In the genomic region with DNA sequence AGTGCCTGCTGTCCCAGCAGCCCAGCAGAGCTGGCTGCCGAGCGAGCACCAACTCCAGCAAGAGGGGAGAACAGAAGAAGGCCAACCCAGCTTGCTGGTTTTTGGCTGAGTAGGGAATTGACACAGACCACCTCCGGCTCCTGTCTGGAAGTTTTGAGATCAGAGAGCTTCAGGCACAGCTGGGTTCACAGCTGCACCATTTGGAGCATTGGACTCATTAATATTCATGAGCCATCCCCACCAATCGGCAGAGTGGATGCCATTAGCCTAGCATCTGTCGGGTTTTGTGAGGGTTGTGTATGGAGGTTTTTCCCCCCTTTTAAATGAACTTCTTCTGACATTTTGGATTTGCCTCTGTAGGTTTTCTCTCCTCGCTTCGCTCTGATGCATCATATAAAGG, we compare ENCODE assay signal across 12 mouse cellular contexts. TPM values are rescaled to one million over a fixed set of nuclear protein-coding genes. Genes with fewer than 3 reads are reported as not detected.
A peak's percentile ranks its signal among the peaks of the same experiment; 100 is the strongest.
DNase-seq lines count a peak whose midpoint lies in the region; ATAC-seq and TF ChIP-seq lines count a peak whose summit lies in the region.
"Had no signal": no experiment of that assay in that cellular context is flagged by ENCODE, and none has a peak within 500 bp of the region (broad histone marks: within the 10 kb centered on the region; RNA-seq: fewer than 3 reads in every experiment).

No protein-coding gene starts in this region.

- peaks cover 70% of the 10 kb centered on the region for H3K4me1 ChIP-seq in hindbrain, embryonic 13.5 days (replicated peaks)
- peaks cover 53% of the 10 kb centered on the region for H3K4me1 ChIP-seq in neural tube, embryonic 12.5 days

- H3K36me3 ChIP-seq in hindbrain, embryonic 13.5 days: peaks cover 50% of the 10 kb centered on the region
- H3K36me3 ChIP-seq in neural tube, embryonic 12.5 days: peaks cover 42% of the 10 kb centered on the region

- H3K4me2 ChIP-seq in hindbrain, embryonic 13.5 days: peak overlapping the region; percentile 19; the same call in 1 of the 2 replicates
- peak overlapping the region; percentile 16; the same call in 1 of the 2 replicates for H3K4me2 ChIP-seq in neural tube, embryonic 12.5 days (replicated peaks)

- WGBS in hindbrain, embryonic 13.5 days: 7% methylated on average over 7 of the region's 7 CpGs
- 17% methylated on average over 7 of the region's 7 CpGs for WGBS in neural tube, embryonic 12.5 days

- peak; percentile 49; the same call in 1 of the 2 replicates for ATAC-seq in hindbrain, embryonic 13.5 days (ENCODE audit: low FRiP score)
- ATAC-seq in neural tube, embryonic 12.5 days (ENCODE audit: low FRiP score, low read depth): peak; percentile 77; the same call in 1 of the 2 replicates
- ATAC-seq: liver, postnatal 0 days had no signal

- 0 out of 2 replicates have a peak overlapping the region, but pooled peaks have one; percentile 30 for H3K9ac ChIP-seq in hindbrain, embryonic 13.5 days
- no peak overlapping the region for H3K9ac ChIP-seq in neural tube, embryonic 12.5 days
- H3K9ac ChIP-seq: liver, postnatal 0 days had no signal

- H3K27ac ChIP-seq in layer of hippocampus, adult 2 months: peak overlapping the region; percentile 77
- H3K27ac ChIP-seq in hindbrain, embryonic 13.5 days: peak overlapping the region; percentile 91
- peak overlapping the region; percentile 39 for H3K27ac ChIP-seq in neural tube, embryonic 12.5 days

- H3K27me3 ChIP-seq in hindbrain, embryonic 13.5 days: no peaks in the 10 kb centered on the region
- H3K27me3 ChIP-seq in neural tube, embryonic 12.5 days (replicated peaks): no peaks in the 10 kb centered on the region

- DNase-seq in layer of hippocampus, adult 2 months (ENCODE audit: low spot score in 2 of 2): peak in 1 of 2 experiments; percentile 51
- DNase-seq in layer of hippocampus, adult 9-10 months (ENCODE audit: low spot score): no peak
- DNase-seq in embryo, embryonic 11 days: peak; percentile 68
- no peak for DNase-seq in gastrocnemius, postnatal 10 days
- no peak for DNase-seq in thymus, postnatal 14 days
- DNase-seq in spleen, postnatal 10 days (ENCODE audit: low spot score in 2 of 2): no peak
- DNase-seq: gastrocnemius, postnatal 25 days; kidney, adult 2 months; liver, postnatal 0 days; right cerebral cortex, postnatal 25 days had no signal

- TF ChIP-seq CTCF in layer of hippocampus, adult 2 months (conservative IDR thresholded peaks at IDR 0.05): no peak

- no peak overlapping the region; the same call in 1 of the 2 replicates for H3K4me3 ChIP-seq in layer of hippocampus, adult 2 months
- H3K4me3 ChIP-seq in hindbrain, embryonic 13.5 days: no peak overlapping the region
- H3K4me3 ChIP-seq in neural tube, embryonic 12.5 days: no peak overlapping the region

- H3K9me3 ChIP-seq in hindbrain, embryonic 13.5 days: no peaks in the 10 kb centered on the region
- no peaks in the 10 kb centered on the region for H3K9me3 ChIP-seq in neural tube, embryonic 12.5 days

RNA-seq across cellular contexts. Expression of a gene that starts 10.3 kb away (rescaled TPM):
- total RNA-seq in layer of hippocampus, adult 2 months (2021): 10 to 100 TPM; 52.5 to 56.7 TPM
- polyA plus RNA-seq in hindbrain, embryonic 13.5 days (2015; fragmentation: Nextera tagmentation; extraction: Ambion mirVana): 69.0 and 71.8 TPM in 2 replicates
- 57.0 and 58.4 TPM in 2 replicates for polyA plus RNA-seq in neural tube, embryonic 12.5 days (2016; fragmentation: Nextera tagmentation; extraction: Ambion mirVana)
- 10 to 100 TPM; 10.5 to 11.6 TPM for total RNA-seq in gastrocnemius, postnatal 10 days (2021)

RNA-seq across cellular contexts. Expression of a gene that starts 21.8 kb away (rescaled TPM):
- 10 to 100 TPM; 44.6 to 47.4 TPM for total RNA-seq in layer of hippocampus, adult 2 months (2021)
- polyA plus RNA-seq in hindbrain, embryonic 13.5 days (2015; fragmentation: Nextera tagmentation; extraction: Ambion mirVana): 108 and 109 TPM in 2 replicates
- polyA plus RNA-seq in neural tube, embryonic 12.5 days (2016; fragmentation: Nextera tagmentation; extraction: Ambion mirVana): 125 and 143 TPM in 2 replicates
- 10 to 100 TPM; 45.4 to 58.1 TPM for total RNA-seq in gastrocnemius, postnatal 10 days (2021)

Comparison
In these comparisons a context has a peak if more than half of its experiments do, and no peak if none do; other contexts are left out.
1. H3K27ac ChIP-seq: peak in every context shown above with its lines; median percentile 91 in hindbrain, embryonic 13.5 days; 77 in layer of hippocampus, adult 2 months; 39 in neural tube, embryonic 12.5 days.
2. RNA of a gene that starts 10.3 kb away (total RNA-seq): 52.5 to 56.7 TPM in layer of hippocampus, adult 2 months; 10.5 to 11.6 TPM in gastrocnemius, postnatal 10 days; every median in the first group is over 4 times any median in the second.